Mouse (Mus musculus): ENCODE data around the gene Tmem128. TPM values are rescaled to one million over a fixed set of nuclear protein-coding genes. Genes with fewer than 3 reads are reported as not detected.

The Tmem128 gene
- polyA plus RNA-seq, 1 experiment, result 33.8 TPM

- DNase-seq, result no peak
- TF ChIP-seq CTCF (IDR thresholded peaks at IDR 0.05; ENCODE audit: insufficient read depth, low read length), result no peak
- TF ChIP-seq POLR2A (IDR thresholded peaks at IDR 0.05; ENCODE audit: borderline replicate concordance, extremely low read depth, low read depth, low read length), result no peak
- H3K4me1 ChIP-seq (ENCODE audit: control insufficient read depth, insufficient read depth, low read length), result no peaks in the 10 kb centered on the region
- WGBS, result 2% methylated on average over 19 of the region's 19 CpGs
- H3K4me3 ChIP-seq (replicated peaks; ENCODE audit: extremely low read depth, low read depth, low read length), result no peak overlapping the region
These were observed 16.5 kb downstream of the Tmem128 start for GRCm38 (mm10) chr5:38276451-38276850.

GRCm38 (mm10) chr5:38277098-38277866, 17.3 kb downstream of the Tmem128 start:
- H3K4me3 ChIP-seq (replicated peaks; ENCODE audit: extremely low read depth, low read depth, low read length), result no peak overlapping the region
- no peak for TF ChIP-seq POLR2A (IDR thresholded peaks at IDR 0.05; ENCODE audit: borderline replicate concordance, extremely low read depth, low read depth, low read length)
- no peak for TF ChIP-seq CTCF (IDR thresholded peaks at IDR 0.05; ENCODE audit: insufficient read depth, low read length)
- no peak for DNase-seq
- H3K4me1 ChIP-seq (ENCODE audit: control insufficient read depth, insufficient read depth, low read length), result no peaks in the 10 kb centered on the region
- 2% methylated on average over 65 of the region's 65 CpGs for WGBS

- Histone ChIP-seq H3K4me1 (ENCODE audit: control insufficient read depth, insufficient read depth, low read length) (no peaks in the 10 kb centered on the region), H3K4me3 (replicated peaks; ENCODE audit: extremely low read depth, low read depth, low read length) (no peak overlapping the region)
- DNase-seq, result no peak
- TF ChIP-seq CTCF (IDR thresholded peaks at IDR 0.05; ENCODE audit: insufficient read depth, low read length) (no peak), POLR2A (IDR thresholded peaks at IDR 0.05; ENCODE audit: borderline replicate concordance, extremely low read depth, low read depth, low read length) (no peak)
- 16% methylated on average over 12 of the region's 12 CpGs for WGBS
These were observed 18.1 kb downstream of the Tmem128 start for GRCm38 (mm10) chr5:38277936-38278600.

- Histone ChIP-seq H3K4me3 (replicated peaks; ENCODE audit: extremely low read depth, low read depth, low read length) (no peak overlapping the region), H3K4me1 (ENCODE audit: control insufficient read depth, insufficient read depth, low read length) (no peaks in the 10 kb centered on the region)
- WGBS, result 25% methylated on average over 1 of the region's 1 CpGs
- no peak for DNase-seq
- TF ChIP-seq POLR2A (IDR thresholded peaks at IDR 0.05; ENCODE audit: borderline replicate concordance, extremely low read depth, low read depth, low read length) (no peak), CTCF (IDR thresholded peaks at IDR 0.05; ENCODE audit: insufficient read depth, low read length) (no peak)
These were observed 20.1 kb downstream of the Tmem128 start for GRCm38 (mm10) chr5:38280075-38280474.

- WGBS, result 65% methylated on average over 9 of the region's 9 CpGs
- Histone ChIP-seq H3K4me1 (ENCODE audit: control insufficient read depth, insufficient read depth, low read length) (no peaks in the 10 kb centered on the region), H3K4me3 (replicated peaks; ENCODE audit: extremely low read depth, low read depth, low read length) (no peak overlapping the region)
- TF ChIP-seq CTCF (IDR thresholded peaks at IDR 0.05; ENCODE audit: insufficient read depth, low read length), result no peak
- TF ChIP-seq POLR2A (IDR thresholded peaks at IDR 0.05; ENCODE audit: borderline replicate concordance, extremely low read depth, low read depth, low read length), result no peak
- no peak for DNase-seq
These were observed 25.7 kb downstream of the Tmem128 start for GRCm38 (mm10) chr5:38285724-38286123.

- WGBS, result 79% methylated on average over 3 of the region's 3 CpGs
- H3K4me1 ChIP-seq (ENCODE audit: control insufficient read depth, insufficient read depth, low read length), result no peaks in the 10 kb centered on the region
- TF ChIP-seq CTCF (IDR thresholded peaks at IDR 0.05; ENCODE audit: insufficient read depth, low read length), result no peak
- no peak for TF ChIP-seq POLR2A (IDR thresholded peaks at IDR 0.05; ENCODE audit: borderline replicate concordance, extremely low read depth, low read depth, low read length)
- no peak overlapping the region for H3K4me3 ChIP-seq (replicated peaks; ENCODE audit: extremely low read depth, low read depth, low read length)
- no peak for DNase-seq
These were observed 28.5 kb downstream of the Tmem128 start for GRCm38 (mm10) chr5:38288476-38288875.

- Histone ChIP-seq H3K4me1 (ENCODE audit: control insufficient read depth, insufficient read depth, low read length) (no peaks in the 10 kb centered on the region), H3K4me3 (replicated peaks; ENCODE audit: extremely low read depth, low read depth, low read length) (no peak overlapping the region)
- no peak for DNase-seq
- 83% methylated on average over 12 of the region's 12 CpGs for WGBS
- TF ChIP-seq CTCF (IDR thresholded peaks at IDR 0.05; ENCODE audit: insufficient read depth, low read length) (no peak), POLR2A (IDR thresholded peaks at IDR 0.05; ENCODE audit: borderline replicate concordance, extremely low read depth, low read depth, low read length) (no peak)
These were observed 41.9 kb downstream of the Tmem128 start for GRCm38 (mm10) chr5:38301761-38302411.

- no peak for DNase-seq
- no peaks in the 10 kb centered on the region for H3K4me1 ChIP-seq (ENCODE audit: control insufficient read depth, insufficient read depth, low read length)
- WGBS, result 38% methylated on average over 12 of the region's 12 CpGs
- H3K4me3 ChIP-seq (replicated peaks; ENCODE audit: extremely low read depth, low read depth, low read length), result no peak overlapping the region
- TF ChIP-seq CTCF (IDR thresholded peaks at IDR 0.05; ENCODE audit: insufficient read depth, low read length) (no peak), POLR2A (IDR thresholded peaks at IDR 0.05; ENCODE audit: borderline replicate concordance, extremely low read depth, low read depth, low read length) (no peak)
These were observed 42.7 kb downstream of the Tmem128 start for GRCm38 (mm10) chr5:38302651-38303050.

GRCm38 (mm10) chr5:38305241-38305640, 45.3 kb downstream of the Tmem128 start:
- TF ChIP-seq POLR2A (IDR thresholded peaks at IDR 0.05; ENCODE audit: borderline replicate concordance, extremely low read depth, low read depth, low read length), result no peak
- no peak for TF ChIP-seq CTCF (IDR thresholded peaks at IDR 0.05; ENCODE audit: insufficient read depth, low read length)
- no peak for DNase-seq
- no peak overlapping the region for H3K4me3 ChIP-seq (replicated peaks; ENCODE audit: extremely low read depth, low read depth, low read length)
- 71% methylated on average over 2 of the region's 2 CpGs for WGBS
- H3K4me1 ChIP-seq (ENCODE audit: control insufficient read depth, insufficient read depth, low read length), result no peaks in the 10 kb centered on the region

Data from lung, adult 2 months (tissue).